Mouse (Mus musculus) megakaryocyte, embryonic 14.5 days (primary cell): ENCODE results near the gene Cdc7.

Experiments used
- FLI1 ChIP-seq: IDR thresholded peaks from 2 replicates; pipeline ENCODE4 v1.6.1; 2012; ENCODE audit warnings: low read length, inconsistent platforms, mixed read lengths
- GATA1 ChIP-seq: IDR thresholded peaks from 3 replicates; pipeline ENCODE4 v1.6.1; 2012; ENCODE audit warnings: mixed read lengths, low read length, inconsistent platforms, borderline replicate concordance

DNA sequence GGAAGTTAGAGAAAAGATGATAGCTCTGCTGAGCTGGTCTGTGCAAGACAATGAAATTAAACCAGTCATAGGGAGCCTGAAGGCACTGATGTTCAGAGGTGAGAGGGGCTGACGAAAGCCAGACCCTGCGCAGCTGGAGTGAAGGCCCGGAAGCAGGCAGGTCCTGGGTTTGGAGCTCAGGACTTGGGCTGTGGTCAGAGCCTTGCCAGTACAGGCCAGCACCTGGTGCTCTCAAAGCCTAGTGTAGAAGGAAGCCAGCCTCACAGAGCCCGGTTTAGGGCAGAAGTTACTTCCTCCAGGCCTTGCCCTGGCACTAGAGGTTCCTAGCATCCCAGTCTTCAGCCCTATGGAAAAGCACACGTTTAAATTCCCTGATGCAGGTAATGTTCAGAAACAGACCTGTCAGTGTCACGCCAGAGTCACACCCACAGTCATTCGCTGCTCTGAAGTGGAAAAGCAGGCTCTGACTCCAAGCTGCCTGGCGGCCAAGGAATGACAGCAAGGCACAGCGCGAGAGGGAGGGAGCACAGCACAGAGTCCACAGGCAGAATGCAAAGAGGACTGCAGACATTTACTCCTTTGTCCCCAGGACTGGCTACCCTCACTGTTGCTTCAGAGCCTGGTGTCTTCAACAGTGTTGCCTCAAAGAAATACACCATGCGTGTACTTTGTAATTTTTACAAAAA, 48.1 kb downstream of the Cdc7 start:
- TF ChIP-seq GATA1 (no peak), FLI1 (no peak)
